Mouse (Mus musculus) midbrain, embryonic 12.5 days (tissue): ENCODE data around the gene C1qc. TPM values are rescaled to one million over a fixed set of nuclear protein-coding genes. Genes with fewer than 3 reads are reported as not detected.

Experiments
- ATAC-seq: fragments of 200-750 bp; cut with Nextera tagmentation; 2 replicates; pipeline ENCODE4 v1.8.0; 2017; ENCODE audit warnings: low read depth, moderate TSS enrichment, moderate library complexity; ENCODE audit not compliant: low FRiP score
- H3K27ac ChIP-seq: fragments of 300-500 bp; sonication (generic); replicated peaks from 2 replicates; pipeline ENCODE4 v1.5.1; 2016; ENCODE audit warnings: mild to moderate bottlenecking
- H3K27me3 ChIP-seq: fragments of 300-500 bp; sonication (generic); 2 replicates; pipeline ENCODE4 v1.6.1; 2016; ENCODE audit warnings: mild to moderate bottlenecking
- H3K36me3 ChIP-seq: fragments of 300-500 bp; sonication (generic); 2 replicates; pipeline ENCODE4 v1.6.1; 2016
- H3K4me1 ChIP-seq: fragments of 300-500 bp; sonication (generic); 2 replicates; pipeline ENCODE4 v1.6.1; 2016
- H3K4me2 ChIP-seq: fragments of 300-500 bp; sonication (generic); replicated peaks from 2 replicates; pipeline ENCODE4 v1.6.1; 2016; ENCODE audit warnings: mild to moderate bottlenecking, moderate library complexity
- H3K4me3 ChIP-seq: fragments of 300-500 bp; sonication (generic); 2 replicates; pipeline ENCODE4 v1.5.1; 2016; ENCODE audit warnings: mild to moderate bottlenecking
- H3K9ac ChIP-seq: fragments of 300-500 bp; sonication (generic); replicated peaks from 2 replicates; pipeline ENCODE4 v1.6.1; 2016; ENCODE audit warnings: mild to moderate bottlenecking, moderate library complexity
- H3K9me3 ChIP-seq: fragments of 300-500 bp; sonication (generic); 2 replicates; pipeline ENCODE4 v1.6.1; 2016; ENCODE audit warnings: mild to moderate bottlenecking
- WGBS: fragments of 180-500 bp; shearing (Covaris S2); methylation state at CpG from one replicate; pipeline ENCODE4 v1.1.7; 2016; 5-methylcytosine and 5-hydroxymethylcytosine counted together
- polyA plus RNA-seq: library from polyadenylated mRNA; unstranded; fragments of >200 nt; fragmentation: Nextera tagmentation; extraction: Ambion mirVana; gene quantifications from 2 replicates; pipeline ENCODE4 v1.2.1, GENCODE M21; 2016

The C1qc gene
- 17.3 and 23.9 TPM in 2 replicates for polyA plus RNA-seq

DNA sequence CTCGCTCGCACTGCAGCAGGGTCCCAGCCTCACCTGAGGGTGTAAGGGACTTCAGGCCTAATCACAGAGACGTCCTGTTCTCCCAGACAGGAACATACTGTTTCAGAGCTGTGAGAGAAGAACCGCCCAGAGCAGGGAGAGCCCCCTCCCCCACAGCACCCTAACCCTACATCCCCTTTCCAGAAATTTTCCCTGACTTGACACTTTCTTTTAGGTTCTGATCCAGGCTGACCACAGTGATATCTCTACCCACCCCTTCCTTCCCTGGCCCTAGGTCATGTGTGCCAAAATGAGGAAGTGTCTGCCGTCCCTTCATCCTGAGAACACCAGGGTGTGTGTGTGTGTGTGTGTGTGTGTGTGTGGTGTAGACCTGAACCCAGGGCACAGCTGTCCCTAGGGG is at the start of gene C1qc:
C1qc (minus strand) TSS at position 255 of the 400 bp plus-strand sequence.
- no peak for ATAC-seq
- WGBS: 70% methylated on average over 5 of the region's 5 CpGs
- no peak within 1 kb of the TSS for H3K4me2 ChIP-seq
- H3K27me3 ChIP-seq: peaks cover 71% of the 10 kb centered on the region
- peaks cover 8% of the 10 kb centered on the region; the same call in 1 of the 2 replicates for H3K4me1 ChIP-seq
- no peak within 1 kb of the TSS for H3K4me3 ChIP-seq
- H3K9ac ChIP-seq: no peak within 1 kb of the TSS
- no peaks in the 10 kb centered on the region for H3K9me3 ChIP-seq
- no peak within 1 kb of the TSS for H3K27ac ChIP-seq
- no peaks in the 10 kb centered on the region for H3K36me3 ChIP-seq

DNA sequence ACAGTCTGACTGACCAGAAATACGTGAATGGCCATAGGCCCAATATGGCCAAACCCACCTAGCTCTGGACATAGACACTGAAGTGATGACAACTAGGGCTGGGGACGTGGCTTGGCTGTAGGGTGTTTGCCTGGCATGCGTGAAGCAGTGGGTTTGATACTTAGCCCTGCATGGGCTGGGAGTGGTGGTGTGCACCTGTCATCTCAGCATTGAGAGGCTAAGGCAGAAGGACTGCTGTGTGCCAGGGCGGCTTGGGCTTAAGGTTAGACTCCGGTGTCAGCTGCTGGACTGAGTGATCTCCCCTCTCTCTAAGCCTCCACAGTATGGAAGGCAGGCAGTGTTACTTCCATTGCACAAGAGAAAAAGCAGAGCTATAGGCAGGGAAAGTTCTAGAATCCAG is 45.1 kb upstream of the C1qc start:
- no peaks in the 10 kb centered on the region for H3K9me3 ChIP-seq
- 89% methylated on average over 5 of the region's 5 CpGs for WGBS
- H3K4me1 ChIP-seq: peaks cover 14% of the 10 kb centered on the region
- no peak overlapping the region for H3K4me3 ChIP-seq
- peaks cover 98% of the 10 kb centered on the region for H3K27me3 ChIP-seq
- no peak for ATAC-seq
- H3K27ac ChIP-seq: no peak overlapping the region
- no peak overlapping the region for H3K9ac ChIP-seq
- no peak overlapping the region for H3K4me2 ChIP-seq
- H3K36me3 ChIP-seq: no peaks in the 10 kb centered on the region

DNA sequence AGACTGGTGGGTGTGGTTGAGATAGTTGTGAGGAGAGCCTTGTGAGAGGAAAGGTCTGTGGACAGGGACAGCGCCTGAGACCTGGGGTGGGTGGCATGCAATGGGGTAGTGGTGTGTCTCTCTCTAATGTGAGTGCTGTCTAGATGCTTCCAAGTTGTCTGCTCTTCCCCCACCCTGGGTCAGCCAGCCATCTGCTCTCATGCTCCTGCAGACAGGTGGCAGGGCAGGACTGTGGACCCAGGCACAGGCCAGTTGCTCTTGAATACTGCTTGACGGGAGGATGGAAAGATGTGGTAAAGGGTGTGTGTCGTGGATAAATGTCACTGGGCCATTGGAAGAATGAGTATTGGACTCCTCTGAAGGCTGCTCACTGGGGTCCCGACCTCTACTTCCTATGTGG is 44.5 kb upstream of the C1qc start:
- WGBS: 79% methylated on average over 4 of the region's 4 CpGs
- H3K4me1 ChIP-seq: peaks cover 11% of the 10 kb centered on the region
- peaks cover 98% of the 10 kb centered on the region for H3K27me3 ChIP-seq
- H3K36me3 ChIP-seq: no peaks in the 10 kb centered on the region
- H3K4me3 ChIP-seq: no peak overlapping the region
- no peak overlapping the region for H3K27ac ChIP-seq
- ATAC-seq: no peak
- H3K4me2 ChIP-seq: no peak overlapping the region
- H3K9me3 ChIP-seq: no peaks in the 10 kb centered on the region
- no peak overlapping the region for H3K9ac ChIP-seq

- Histone ChIP-seq H3K9ac (no peak overlapping the region), H3K27ac (no peak overlapping the region), H3K9me3 (no peaks in the 10 kb centered on the region), H3K27me3 (peaks cover 98% of the 10 kb centered on the region), H3K4me2 (no peak overlapping the region), H3K36me3 (no peaks in the 10 kb centered on the region), H3K4me1 (peaks cover 9% of the 10 kb centered on the region; the same call in 1 of the 2 replicates), H3K4me3 (no peak overlapping the region)
- 43% methylated on average over 18 of the region's 18 CpGs for whole genome bisulfite sequencing
- ATAC-seq: 0 out of 2 replicates have a peak, but pooled peaks have one; percentile 30
Measured at GRCm38 (mm10) chr4:136934746-136935613, 42.1 kb upstream of the C1qc start.

DNA sequence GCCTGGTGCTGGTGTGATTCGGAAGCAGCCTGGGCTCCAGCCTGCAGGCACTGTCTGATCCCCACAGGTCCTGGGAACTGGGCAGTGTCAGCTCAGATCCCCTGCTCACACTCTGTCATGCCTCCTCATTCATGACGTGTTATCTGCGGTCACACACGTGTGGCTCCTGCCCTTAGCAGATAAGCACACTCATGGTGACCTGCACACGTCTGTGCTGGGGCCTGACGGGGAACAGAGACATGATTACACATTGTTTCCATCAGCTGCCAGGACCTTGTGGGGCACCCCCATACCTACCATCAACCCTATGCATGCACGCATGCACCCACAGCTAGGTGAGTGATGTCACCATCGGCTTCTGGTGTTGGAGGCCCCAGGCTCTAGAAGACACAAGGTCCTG is 37.6 kb upstream of the C1qc start:
- H3K4me1 ChIP-seq: peaks cover 16% of the 10 kb centered on the region
- H3K9me3 ChIP-seq: no peaks in the 10 kb centered on the region
- H3K4me2 ChIP-seq: no peak overlapping the region
- H3K9ac ChIP-seq: no peak overlapping the region
- no peak for ATAC-seq
- WGBS: 89% methylated on average over 8 of the region's 8 CpGs
- no peak overlapping the region for H3K27ac ChIP-seq
- H3K36me3 ChIP-seq: no peaks in the 10 kb centered on the region
- peaks cover 97% of the 10 kb centered on the region for H3K27me3 ChIP-seq
- H3K4me3 ChIP-seq: no peak overlapping the region

GRCm38 (mm10) chr4:136928928-136929327 is 36.1 kb upstream of the C1qc start:
- no peak for ATAC-seq
- Histone ChIP-seq H3K4me2 (no peak overlapping the region), H3K36me3 (no peaks in the 10 kb centered on the region), H3K9ac (no peak overlapping the region), H3K27ac (no peak overlapping the region), H3K4me1 (peaks cover 7% of the 10 kb centered on the region; the same call in 1 of the 2 replicates), H3K27me3 (peaks cover 97% of the 10 kb centered on the region), H3K9me3 (no peaks in the 10 kb centered on the region), H3K4me3 (no peak overlapping the region)
- WGBS: 8% methylated on average over 5 of the region's 5 CpGs

GRCm38 (mm10) chr4:136925804-136926203 is 32.9 kb upstream of the C1qc start:
- H3K27me3 ChIP-seq: peaks cover 93% of the 10 kb centered on the region
- no peak overlapping the region for H3K4me3 ChIP-seq
- no peak overlapping the region for H3K27ac ChIP-seq
- peaks cover 12% of the 10 kb centered on the region; the same call in 1 of the 2 replicates for H3K4me1 ChIP-seq
- no peak for ATAC-seq
- 2% methylated on average over 15 of the region's 15 CpGs for WGBS
- H3K4me2 ChIP-seq: no peak overlapping the region
- no peaks in the 10 kb centered on the region for H3K9me3 ChIP-seq
- H3K9ac ChIP-seq: no peak overlapping the region
- no peaks in the 10 kb centered on the region for H3K36me3 ChIP-seq

DNA sequence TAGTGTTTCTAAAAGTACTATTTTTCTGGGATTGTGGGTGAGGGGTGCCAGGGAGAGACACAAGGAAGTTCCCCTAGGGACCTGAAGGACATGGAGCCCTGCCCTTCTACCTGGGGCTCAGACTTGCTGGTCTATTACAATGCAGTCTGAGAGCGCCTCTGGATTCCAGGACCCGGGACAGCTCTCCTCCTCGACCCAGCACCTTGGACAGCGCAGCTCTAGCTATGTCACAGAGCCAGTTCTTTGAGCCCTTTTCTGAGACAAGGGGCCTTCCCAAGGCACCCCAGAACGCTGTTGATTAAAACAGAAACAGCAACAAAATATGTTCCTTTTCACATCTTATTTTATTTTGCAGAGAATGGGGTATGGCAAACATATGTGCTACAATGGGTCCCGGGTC is 31.7 kb upstream of the C1qc start:
- Histone ChIP-seq H3K27ac (no peak overlapping the region), H3K36me3 (no peaks in the 10 kb centered on the region), H3K9me3 (no peaks in the 10 kb centered on the region), H3K4me2 (no peak overlapping the region), H3K4me1 (peaks cover 12% of the 10 kb centered on the region; the same call in 1 of the 2 replicates), H3K4me3 (no peak overlapping the region), H3K27me3 (peaks cover 88% of the 10 kb centered on the region), H3K9ac (no peak overlapping the region)
- ATAC-seq: no peak
- 7% methylated on average over 6 of the region's 6 CpGs for WGBS

DNA sequence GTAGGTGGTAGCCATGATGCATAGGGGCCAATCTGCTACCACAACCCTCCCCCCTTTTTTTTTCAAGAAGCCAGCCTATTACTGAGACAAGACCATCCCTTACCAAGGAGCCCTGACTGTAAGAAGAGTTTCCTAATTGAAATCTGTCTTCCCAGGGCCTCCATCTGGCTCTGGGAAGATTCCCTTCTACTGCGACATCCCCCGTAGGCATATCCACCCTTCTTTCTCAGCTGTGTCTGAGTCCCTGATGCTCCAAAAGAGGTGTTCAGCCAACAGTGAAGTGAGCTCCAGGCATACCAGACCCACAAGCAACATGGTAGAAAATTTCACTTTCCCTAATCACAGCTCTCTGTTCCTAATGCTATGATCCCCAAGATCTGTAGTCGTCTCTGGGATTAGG is 26.7 kb upstream of the C1qc start:
- no peak for ATAC-seq
- WGBS: 76% methylated on average over 3 of the region's 3 CpGs

DNA sequence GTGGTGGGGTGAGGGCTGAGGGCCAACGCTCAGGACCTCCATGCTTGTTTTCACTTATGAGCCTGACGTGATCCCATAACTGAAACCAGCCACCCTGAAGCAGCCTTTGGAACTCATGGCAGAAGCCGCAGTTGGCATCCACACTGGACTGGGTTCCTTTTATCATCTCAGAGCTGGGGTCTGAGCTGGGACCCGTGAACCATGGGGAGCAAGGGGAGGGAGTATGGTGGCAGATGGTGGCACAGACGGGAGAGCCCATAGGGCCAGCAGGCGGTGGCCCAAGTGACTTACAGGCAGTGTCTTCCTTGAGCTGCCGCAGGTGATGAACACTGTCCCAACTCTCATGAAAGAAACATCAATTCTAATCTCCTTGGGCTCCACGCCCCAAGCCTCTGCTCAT is 26.0 kb upstream of the C1qc start:
- Histone ChIP-seq H3K4me3 (no peak overlapping the region), H3K9ac (no peak overlapping the region), H3K4me1 (peaks cover 26% of the 10 kb centered on the region), H3K36me3 (no peaks in the 10 kb centered on the region), H3K4me2 (no peak overlapping the region), H3K27me3 (peaks cover 78% of the 10 kb centered on the region), H3K9me3 (no peaks in the 10 kb centered on the region), H3K27ac (no peak overlapping the region)
- WGBS: 84% methylated on average over 8 of the region's 8 CpGs
- ATAC-seq: no peak

More for the DNA sequence above, 26.7 kb upstream of the C1qc start:
- Histone ChIP-seq H3K4me2 (no peak overlapping the region), H3K9me3 (no peaks in the 10 kb centered on the region), H3K36me3 (no peaks in the 10 kb centered on the region), H3K27me3 (peaks cover 75% of the 10 kb centered on the region), H3K9ac (no peak overlapping the region), H3K4me1 (peaks cover 22% of the 10 kb centered on the region), H3K27ac (no peak overlapping the region), H3K4me3 (no peak overlapping the region)

- peaks cover 73% of the 10 kb centered on the region for H3K27me3 ChIP-seq
- H3K4me1 ChIP-seq: peaks cover 36% of the 10 kb centered on the region
Measured at GRCm38 (mm10) chr4:136917165-136917524, 24.3 kb upstream of the C1qc start.

GRCm38 (mm10) chr4:136916359-136917164 is 23.7 kb upstream of the C1qc start:
- Histone ChIP-seq H3K4me1 (peaks cover 37% of the 10 kb centered on the region), H3K4me2 (no peak overlapping the region), H3K36me3 (no peaks in the 10 kb centered on the region), H3K9ac (no peak overlapping the region), H3K4me3 (no peak overlapping the region), H3K27ac (peak overlapping the region; percentile 65), H3K27me3 (peaks cover 73% of the 10 kb centered on the region), H3K9me3 (no peaks in the 10 kb centered on the region)
- no peak for ATAC-seq
- WGBS: 62% methylated on average over 20 of the region's 20 CpGs

More at GRCm38 (mm10) chr4:136917165-136917524, 24.3 kb upstream of the C1qc start:
- no peak overlapping the region for H3K9ac ChIP-seq
- ATAC-seq: no peak
- H3K9me3 ChIP-seq: no peaks in the 10 kb centered on the region
- no peak overlapping the region for H3K4me3 ChIP-seq
- H3K4me2 ChIP-seq: no peak overlapping the region
- H3K27ac ChIP-seq: peak overlapping the region; percentile 65; the same call in 1 of the 2 replicates
- WGBS: 46% methylated on average over 7 of the region's 7 CpGs
- no peaks in the 10 kb centered on the region for H3K36me3 ChIP-seq
